Mouse (Mus musculus) liver, postnatal 0 days (tissue): ENCODE results near the gene Psmb9.

ENCODE experiments used
- CTCF ChIP-seq: sonication (generic); IDR thresholded peaks from 2 replicates; pipeline ENCODE4 v1.5.1; 2016; ENCODE audit warnings: antibody characterized with exemption, low read depth
- EP300 ChIP-seq: IDR thresholded peaks from 2 replicates; pipeline ENCODE4 v1.6.1; 2016; ENCODE audit warnings: antibody characterized with exemption, low read depth, mild to moderate bottlenecking

DNA sequence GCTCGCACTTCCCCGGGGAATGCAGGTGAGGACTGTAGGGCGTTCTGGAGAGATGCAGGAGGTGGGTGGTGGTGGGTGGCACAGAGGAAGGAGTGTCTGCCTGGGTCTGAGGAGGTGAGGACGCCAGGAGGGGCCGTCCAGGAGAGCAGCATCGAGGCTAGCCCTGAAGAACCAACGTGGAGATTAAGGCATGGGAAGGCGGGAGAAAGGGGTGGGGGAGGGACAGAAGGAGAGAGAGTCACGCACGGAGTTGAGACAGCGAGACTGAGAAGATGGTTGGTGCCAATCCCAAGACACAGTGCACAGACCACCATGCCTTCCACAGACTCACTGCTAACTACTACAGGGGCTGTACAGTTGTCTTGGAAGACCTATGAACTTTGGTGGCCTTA lies 11.0 kb upstream of the Psmb9 start:
- no peak for TF ChIP-seq CTCF
- no peak for TF ChIP-seq EP300
